In genomic region chr6:56797311-56798151, GRCm38 (mm10) we compare ENCODE assay signal across 7 mouse cellular contexts. TPM values are rescaled to one million over a fixed set of nuclear protein-coding genes. Genes with fewer than 3 reads are reported as not detected.
DNase-seq lines count a peak whose midpoint lies in the region; ATAC-seq lines count a peak whose summit lies in the region.

Kbtbd2 (minus strand) TSS chr6:56797813.

- H3K4me2 ChIP-seq in midbrain, embryonic 13.5 days (replicated peaks): peak within 1 kb of the TSS; percentile 75

- peaks cover 19% of the 10 kb centered on the region for H3K4me1 ChIP-seq in limb, embryonic 10.5 days
- peaks cover 35% of the 10 kb centered on the region for H3K4me1 ChIP-seq in midbrain, embryonic 13.5 days (replicated peaks)

- peak within 1 kb of the TSS; percentile 99 for H3K27ac ChIP-seq in limb, embryonic 10.5 days
- H3K27ac ChIP-seq in midbrain, embryonic 13.5 days: peak within 1 kb of the TSS; percentile 99

- no peaks in the 10 kb centered on the region for H3K9me3 ChIP-seq in limb, embryonic 10.5 days (replicated peaks)
- no peaks in the 10 kb centered on the region for H3K9me3 ChIP-seq in midbrain, embryonic 13.5 days

- H3K36me3 ChIP-seq in limb, embryonic 10.5 days: peaks cover 13% of the 10 kb centered on the region
- no peaks in the 10 kb centered on the region for H3K36me3 ChIP-seq in midbrain, embryonic 13.5 days

- DNase-seq in adrenal gland, adult 8-10 months: peak; percentile 95
- DNase-seq in embryo, embryonic 9.5 days (ENCODE audit: extremely low spot score): peak; percentile 93
- peak; percentile 95 for DNase-seq in kidney, adult 11 months
- peak; percentile 95 for DNase-seq in limb, embryonic 10.5 days (ENCODE audit: low spot score)
- DNase-seq in spleen, adult 12 weeks (ENCODE audit: low spot score): peak; percentile 88

- under 1% methylated on average over 97 of the region's 98 CpGs for WGBS in limb, embryonic 10.5 days
- under 1% methylated on average over 94 of the region's 98 CpGs for WGBS in midbrain, embryonic 13.5 days

- peak within 1 kb of the TSS; percentile 85 for H3K4me3 ChIP-seq in limb, embryonic 10.5 days
- peak within 1 kb of the TSS; percentile 83 for H3K4me3 ChIP-seq in midbrain, embryonic 13.5 days (replicated peaks)

- peak within 1 kb of the TSS; percentile 94 for H3K9ac ChIP-seq in midbrain, embryonic 13.5 days (replicated peaks)

- peak; percentile 88 for ATAC-seq in granulocyte monocyte progenitor cell, adult 5-6 weeks (replicated peaks; ENCODE audit: poor library complexity, severe bottlenecking)
- ATAC-seq in midbrain, embryonic 13.5 days: peak; percentile 97

- no peaks in the 10 kb centered on the region for H3K27me3 ChIP-seq in limb, embryonic 10.5 days (ENCODE audit: low read depth, poor library complexity, severe bottlenecking)
- no peaks in the 10 kb centered on the region for H3K27me3 ChIP-seq in midbrain, embryonic 13.5 days

RNA-seq across cellular contexts. Expression of gene Kbtbd2, which starts in this region (rescaled TPM):
- 10 to 100 TPM; 31.8 to 37.0 (median 33.8) TPM for total RNA-seq in adrenal gland, adult 8-10 months (2022)
- total RNA-seq in granulocyte monocyte progenitor cell, adult 5-6 weeks (2014; fragmentation: Nextera tagmentation): 25.0 and 31.4 TPM in 2 replicates
- total RNA-seq in granulocyte monocyte progenitor cell, adult 5-6 weeks (2017): 25.4 and 34.2 TPM in 2 replicates
- polyA plus RNA-seq in limb, embryonic 10.5 days (2016; fragmentation: Nextera tagmentation; extraction: Ambion mirVana): 37.3 and 42.6 TPM in 2 replicates
- 33.7 and 37.0 TPM in 2 replicates for polyA plus RNA-seq in midbrain, embryonic 13.5 days (2015; fragmentation: Nextera tagmentation; extraction: Ambion mirVana)

Comparison
In these comparisons a context has a peak if more than half of its experiments do, and no peak if none do; other contexts are left out.
1. Peak in every context shown above with its lines: DNase-seq, ATAC-seq, H3K4me3 ChIP-seq and H3K27ac ChIP-seq.